Mouse (Mus musculus) CD8-positive naive resting alpha-beta T cell, adult 2 months (primary cell): ENCODE data around the gene Hs6st2.

ENCODE experiments used
- DNase-seq, 2 experiments: peaks; one replicate each; pipeline ENCODE4 v3.0.0; 2022; ENCODE audit warnings: low read depth in 2 of 2, low spot score in 2 of 2

Gene Hs6st2

GRCm38 (mm10) chrX:51372477-51373239 lies 309.0 kb downstream of the Hs6st2 start:
- no peak for DNase-seq

- DNase-seq, result no peak
Measured at GRCm38 (mm10) chrX:51349682-51350081, 332.0 kb downstream of the Hs6st2 start.

- no peak for DNase-seq
Measured at GRCm38 (mm10) chrX:51343595-51343994, 338.1 kb downstream of the Hs6st2 start.
